Mouse (Mus musculus) megakaryocyte-erythroid progenitor cell, adult 5-6 weeks (primary cell): ENCODE results near the gene Cnga4. TPM values are rescaled to one million over a fixed set of nuclear protein-coding genes. Genes with fewer than 3 reads are reported as not detected.
"Not testable (repeated sequence)": the region's sequence is repeated elsewhere in the genome, so short reads cannot be mapped to it uniquely, and the experiment has no call there.

Experiments
- ATAC-seq: replicated peaks from 2 replicates; pipeline ENCODE4 v1.8.0; 2016; ENCODE audit warnings: mild to moderate bottlenecking, inconsistent platforms; ENCODE audit not compliant: severe bottlenecking, poor library complexity, low FRiP score, low TSS enrichment
- total RNA-seq, 2 experiments: library from RNA; stranded (forward) in 1 of 2; stranded (reverse) in 1 of 2; fragments of 200-1000, 215-1000 nt in 1 of 2; fragments of >200 nt in 1 of 2; fragmentation: Nextera tagmentation in 1 of 2; gene quantifications; 2 replicates each; pipeline ENCODE4 v1.2.3; 2014 to 2017

Cnga4 gene
- total RNA-seq, 2 experiments from 2014 or later = not detected

DNA sequence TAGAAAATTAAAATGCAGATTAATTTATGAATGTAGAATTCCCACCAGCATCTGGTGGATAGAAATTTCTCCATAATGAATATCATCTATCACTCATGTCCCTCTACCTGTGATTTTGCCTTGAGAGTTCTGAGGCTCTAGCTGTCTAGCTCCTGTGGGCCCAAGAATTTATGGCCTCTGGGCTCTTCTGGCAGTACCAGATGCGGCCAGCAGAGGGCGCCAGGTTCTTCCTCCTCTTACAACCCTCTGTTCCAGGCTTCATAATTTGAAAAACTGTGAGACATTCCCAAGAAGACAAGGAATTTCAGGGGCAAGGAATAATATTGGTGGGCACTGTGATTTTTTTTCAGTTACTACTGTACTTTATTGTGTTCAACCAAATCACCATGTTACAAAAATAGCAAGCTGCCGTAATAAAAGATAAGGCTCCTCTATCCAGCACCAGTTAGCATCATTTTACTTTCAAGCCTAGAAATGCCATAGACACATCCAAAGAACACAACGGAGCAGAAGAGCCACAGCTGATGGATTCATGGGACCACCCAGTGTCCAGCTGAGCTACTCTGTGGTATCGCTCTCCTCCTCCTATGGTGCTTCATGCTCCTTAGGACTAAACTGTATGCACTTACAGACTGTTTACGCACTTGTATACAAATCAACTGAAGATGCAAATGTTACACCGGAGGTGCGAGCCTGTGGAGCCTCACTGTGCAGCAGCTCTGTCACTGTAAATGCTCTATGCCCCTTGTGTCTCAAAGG, 7.7 kb downstream of the Cnga4 start:
- ATAC-seq = peak; percentile 88

DNA sequence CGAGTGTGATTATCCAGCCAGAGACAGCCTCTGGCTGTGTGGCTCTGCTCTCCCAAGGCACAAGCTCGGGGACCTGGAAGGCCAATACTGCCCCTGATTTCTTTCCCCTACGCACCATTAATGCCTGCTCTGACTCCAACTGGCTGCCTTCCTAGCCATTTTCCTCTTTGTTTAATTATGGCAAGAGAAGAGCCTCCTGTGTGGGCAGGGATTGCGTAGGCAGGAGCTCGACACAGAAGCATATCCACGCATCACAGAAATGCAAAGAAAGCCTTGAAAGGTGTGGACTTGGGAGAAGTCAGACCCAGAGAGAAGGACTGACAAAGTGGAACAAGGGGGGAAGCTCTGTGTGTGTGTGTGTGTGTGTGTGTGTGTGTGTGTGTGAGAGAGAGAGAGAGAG, 10.0 kb downstream of the Cnga4 start:
- ATAC-seq = no peak

DNA sequence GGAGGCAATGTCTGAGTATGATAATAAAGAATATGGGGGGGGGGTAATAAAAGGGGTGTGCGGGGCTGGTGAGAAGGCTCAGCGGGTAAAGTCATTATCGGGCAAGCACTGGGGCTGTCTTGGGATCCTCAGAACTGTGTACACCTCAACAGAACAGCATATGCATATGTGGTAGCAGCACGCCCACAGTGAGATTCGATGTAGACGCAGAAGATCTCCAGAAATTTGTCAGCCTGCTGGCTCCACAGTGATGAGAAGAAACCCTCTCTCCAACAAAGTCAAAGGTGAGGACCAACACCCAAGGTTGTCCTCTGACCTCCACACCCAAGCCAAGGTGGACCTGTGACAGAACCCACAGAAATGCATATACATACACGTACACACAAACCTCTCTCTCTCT, 12.2 kb downstream of the Cnga4 start:
- no peak for ATAC-seq

DNA sequence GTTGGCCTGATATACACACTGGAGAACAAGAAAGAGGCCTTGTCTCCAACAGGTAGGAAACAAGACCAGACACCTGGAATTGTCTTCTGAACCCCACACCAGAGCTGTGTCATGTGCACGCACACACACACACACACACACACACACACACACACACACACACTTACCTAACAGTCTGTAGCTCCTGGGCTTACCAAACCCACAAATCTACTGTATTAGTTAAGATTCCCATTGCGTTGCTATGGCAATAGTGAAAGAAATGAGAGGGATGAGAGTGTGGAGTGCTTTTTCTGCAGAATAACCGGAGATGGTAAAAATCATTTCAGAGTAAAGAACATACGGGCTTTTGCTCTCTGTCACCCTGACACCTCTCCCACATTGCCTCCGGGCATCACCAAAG, 13.7 kb downstream of the Cnga4 start:
- ATAC-seq = no peak

DNA sequence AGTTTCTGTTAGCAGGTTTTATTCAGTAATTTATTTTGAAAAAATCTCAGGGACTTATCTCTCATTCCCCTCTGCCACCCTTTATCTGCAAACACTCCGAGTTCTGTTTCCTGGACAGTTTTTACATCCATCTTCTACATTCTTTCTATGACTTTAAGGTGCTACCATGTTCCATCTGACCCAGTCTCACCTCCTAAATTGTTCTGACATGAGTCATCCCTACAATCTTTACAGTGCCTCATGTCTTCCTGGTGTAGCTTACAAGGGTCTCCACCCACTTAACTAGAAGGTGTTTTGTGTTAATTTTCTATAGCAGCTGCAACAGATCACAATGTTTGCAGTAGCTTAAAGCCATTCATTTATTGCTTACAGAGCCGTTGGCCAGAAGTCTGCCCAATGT, 16.5 kb downstream of the Cnga4 start:
- no peak for ATAC-seq

DNA sequence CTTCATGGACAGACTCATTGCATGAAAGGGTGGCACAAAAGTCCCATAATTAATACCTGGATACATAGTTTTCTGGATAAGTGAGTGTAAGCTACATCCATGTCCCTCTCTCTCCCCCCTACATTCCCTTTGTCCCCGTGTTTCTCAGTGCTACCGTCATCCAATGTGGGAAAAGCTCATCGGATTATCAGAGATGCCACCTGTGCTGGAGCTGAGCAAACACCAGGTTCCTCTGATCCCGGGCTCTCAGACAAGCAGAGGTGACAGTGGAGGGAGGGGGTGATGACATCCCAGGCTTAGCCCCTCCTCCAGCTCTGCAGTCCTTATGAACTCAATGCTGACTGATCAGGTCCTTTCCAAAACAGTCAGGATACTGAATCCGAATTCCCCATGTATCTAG, 20.0 kb downstream of the Cnga4 start:
- ATAC-seq = no peak

DNA sequence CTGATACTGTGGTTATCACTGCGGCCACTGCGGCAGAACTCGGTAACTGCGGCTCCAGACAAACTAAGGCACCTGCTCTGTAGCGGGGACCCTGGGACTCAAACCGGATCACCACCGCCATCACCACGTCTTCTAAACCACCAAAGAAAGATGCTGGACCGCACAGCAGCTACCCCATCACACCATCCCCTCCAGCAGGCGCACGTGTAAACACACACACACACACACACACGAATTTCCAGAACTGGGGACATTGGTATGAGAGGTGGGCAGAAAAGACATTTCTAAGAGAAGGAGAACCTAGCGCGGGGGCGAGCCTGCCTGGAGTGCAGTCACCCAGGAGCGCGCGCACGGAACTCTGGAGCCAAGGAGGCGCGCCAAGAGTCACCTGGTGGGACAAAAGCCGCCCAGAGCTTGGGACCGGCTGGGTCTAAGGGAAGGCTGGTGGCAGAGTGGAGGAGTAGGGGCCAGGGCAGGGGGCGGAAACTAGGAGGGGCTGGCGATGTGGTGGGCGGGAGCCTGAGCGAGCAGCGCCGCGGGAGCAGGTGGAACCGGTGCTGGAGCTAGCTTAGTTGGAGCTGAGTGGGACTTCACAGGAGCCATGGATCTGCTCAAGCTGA, 21.2 kb downstream of the Cnga4 start, which contains the start of gene Cckbr:
TSS of gene Cckbr (plus strand) at position 308 of the 620 bp plus-strand sequence.
- ATAC-seq = no peak

DNA sequence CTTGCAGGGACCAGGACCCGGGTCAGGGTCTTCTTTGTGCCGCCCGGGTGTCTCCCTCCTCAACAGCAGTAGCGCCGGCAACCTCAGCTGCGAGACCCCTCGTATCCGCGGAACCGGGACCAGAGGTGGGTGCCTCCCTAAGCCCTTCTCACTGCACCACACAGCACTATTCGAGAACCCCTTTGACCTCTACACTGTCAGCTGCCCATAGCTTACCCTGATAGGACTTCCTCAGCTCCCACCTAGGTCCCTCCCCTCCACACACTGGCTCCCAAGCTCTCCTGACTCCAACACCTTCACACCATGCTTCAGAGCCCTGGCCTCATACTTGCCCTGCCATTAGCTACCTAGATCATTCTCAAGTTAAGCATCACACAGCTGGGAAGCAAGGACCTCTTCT, 21.7 kb downstream of the Cnga4 start:
- no peak for ATAC-seq

DNA sequence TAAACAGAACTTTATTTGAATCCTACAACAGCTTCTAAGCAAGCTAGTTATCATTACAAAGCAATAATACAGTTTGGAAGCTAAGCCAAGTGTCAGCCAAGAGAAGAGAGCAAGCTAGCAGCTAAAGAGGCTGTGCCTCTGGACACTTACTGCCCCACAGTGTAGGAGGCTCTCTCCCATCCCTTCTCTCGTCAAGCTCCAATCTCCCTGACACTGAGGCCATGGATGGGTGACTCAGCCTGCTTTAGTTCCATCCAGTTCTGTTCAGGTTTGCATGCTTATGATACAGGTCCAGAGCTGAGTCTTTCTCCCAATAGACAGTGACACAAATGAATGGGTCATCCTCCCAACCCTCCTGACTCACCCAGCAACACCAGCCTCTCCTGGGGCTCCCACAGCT, 27.7 kb downstream of the Cnga4 start:
- ATAC-seq = no peak

DNA sequence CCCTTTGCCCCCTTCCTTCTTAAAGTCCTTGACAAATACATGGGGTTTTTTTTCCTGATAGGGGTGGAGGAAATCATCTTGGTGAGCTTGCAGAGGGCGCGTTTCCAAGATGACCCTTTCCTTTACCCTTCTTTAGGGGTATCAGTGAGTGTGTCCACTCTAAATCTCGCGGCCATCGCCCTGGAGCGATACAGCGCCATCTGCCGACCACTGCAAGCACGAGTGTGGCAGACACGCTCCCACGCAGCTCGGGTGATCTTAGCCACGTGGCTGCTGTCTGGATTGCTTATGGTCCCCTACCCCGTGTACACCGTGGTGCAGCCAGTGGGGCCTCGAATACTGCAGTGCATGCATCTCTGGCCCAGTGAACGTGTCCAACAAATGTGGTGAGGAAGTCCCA, 29.5 kb downstream of the Cnga4 start:
- ATAC-seq = no peak

DNA sequence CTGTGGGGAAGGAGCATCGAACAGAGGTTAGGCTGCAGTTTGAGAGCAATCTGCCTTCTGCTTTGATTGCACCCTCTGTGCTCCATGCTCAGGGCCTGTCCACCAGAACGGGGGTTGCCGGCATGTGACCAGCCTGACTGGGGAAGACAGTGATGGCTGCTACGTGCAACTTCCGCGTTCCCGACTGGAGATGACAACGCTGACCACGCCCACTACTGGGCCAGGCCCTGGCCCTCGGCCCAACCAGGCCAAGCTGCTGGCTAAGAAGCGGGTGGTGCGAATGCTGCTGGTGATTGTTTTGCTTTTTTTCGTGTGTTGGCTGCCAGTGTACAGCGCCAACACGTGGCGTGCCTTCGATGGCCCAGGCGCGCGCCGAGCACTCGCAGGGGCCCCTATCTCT, 30.4 kb downstream of the Cnga4 start:
- no peak for ATAC-seq

DNA sequence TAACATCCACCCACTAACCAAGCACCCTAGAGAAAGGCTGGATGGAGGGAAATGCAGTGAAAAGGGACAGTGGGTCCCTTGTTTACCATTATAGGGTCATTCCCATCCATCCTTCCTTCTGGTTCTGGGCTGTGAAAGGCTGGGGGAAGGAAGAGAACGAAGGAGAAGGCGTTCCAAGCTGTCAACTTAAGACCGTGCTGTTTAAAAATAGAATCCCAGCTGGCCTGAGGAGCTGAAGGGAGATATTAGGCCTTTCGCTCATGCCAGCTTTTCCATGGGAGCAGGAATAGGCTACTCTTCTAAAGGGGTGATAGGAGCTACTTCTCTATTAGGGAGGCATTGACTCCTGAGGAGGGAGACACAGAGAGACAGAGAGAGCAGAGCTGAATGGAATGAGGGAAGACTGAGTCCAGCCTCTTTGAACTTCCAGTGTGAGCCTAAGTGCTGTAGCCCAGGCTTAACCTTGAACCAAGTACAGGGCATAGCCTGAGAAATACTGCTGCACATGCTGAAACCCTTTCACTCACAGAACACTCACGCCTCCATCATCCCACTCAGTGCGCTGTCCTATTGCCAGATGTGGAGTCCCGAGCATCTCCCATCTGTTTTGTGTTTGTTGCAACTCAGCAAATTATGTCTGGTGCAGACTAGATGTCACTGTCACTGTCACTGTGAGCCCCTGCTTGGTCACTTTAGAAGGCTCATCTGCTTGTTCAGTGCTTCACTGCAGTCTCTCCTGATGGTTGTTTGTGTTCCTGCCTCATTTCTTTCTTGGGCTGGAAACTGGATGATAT, 33.8 kb downstream of the Cnga4 start:
- ATAC-seq = no peak

DNA sequence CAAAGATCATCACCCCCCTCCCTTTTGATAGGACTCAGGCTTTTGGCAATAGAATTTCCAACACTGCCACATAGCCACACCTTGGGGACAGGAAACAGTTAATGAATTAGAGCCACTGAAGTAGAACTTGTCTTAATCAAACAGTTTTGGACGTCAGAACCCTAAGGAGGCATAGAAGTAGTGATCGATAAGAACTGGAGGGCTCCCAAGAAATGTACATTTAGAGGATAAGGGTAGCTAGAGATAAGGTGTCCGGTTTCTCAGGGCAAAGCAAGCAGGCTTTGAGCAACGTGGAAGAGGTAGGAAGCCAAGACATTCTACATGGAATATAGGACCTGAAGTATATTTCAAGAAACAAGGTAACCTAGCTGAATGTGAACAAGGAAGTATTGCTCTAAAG, 37.1 kb downstream of the Cnga4 start:
- no peak for ATAC-seq

DNA sequence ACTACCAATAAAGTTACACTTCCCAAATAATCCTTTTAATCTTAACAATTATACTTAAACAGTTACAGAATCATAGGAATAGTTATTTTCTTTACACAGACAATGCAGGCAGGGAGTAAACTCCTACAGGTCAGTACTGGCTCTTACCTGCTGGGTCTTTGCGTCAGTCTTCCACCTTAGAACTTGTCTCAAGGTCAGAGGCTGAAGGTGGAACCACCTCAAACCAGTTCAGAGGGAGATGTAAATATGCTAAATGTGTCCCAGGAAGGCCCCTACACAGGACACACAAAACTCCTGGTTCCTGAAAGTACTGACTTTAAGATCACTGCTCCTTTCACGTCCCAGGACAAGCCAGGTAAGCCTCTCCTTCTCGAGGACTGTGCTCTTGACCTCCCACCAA, 40.7 kb downstream of the Cnga4 start:
- no peak for ATAC-seq

DNA sequence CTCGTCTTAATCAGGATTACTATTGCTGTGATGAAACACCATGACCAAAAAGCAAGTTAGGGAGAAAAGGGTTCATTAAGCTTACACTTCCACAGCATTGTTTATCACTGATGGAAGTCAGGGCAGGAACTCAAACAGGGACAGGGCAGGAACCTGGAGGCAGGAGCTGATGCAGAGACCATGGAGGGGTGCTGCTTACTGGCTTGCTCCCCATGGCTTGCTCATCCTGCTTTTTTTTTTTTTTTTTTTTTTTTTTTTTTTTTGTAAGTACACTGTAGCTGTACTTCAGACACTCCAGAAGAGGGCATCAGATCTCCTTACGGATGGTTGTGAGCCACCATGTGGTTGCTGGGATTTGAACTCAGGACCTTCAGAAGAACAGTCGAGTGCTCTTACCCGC, 49.0 kb downstream of the Cnga4 start:
- ATAC-seq = not testable (repeated sequence)

Other genes with a start within 250 kb of the Cnga4 start
- not detected in 2 replicates for gene Olfr684, start 240.9 kb upstream of the Cnga4 start, total RNA-seq (2014; fragmentation: Nextera tagmentation)
- gene Olfr684, start 240.9 kb upstream of the Cnga4 start, total RNA-seq (2017) = not detected in 2 replicates
- not detected in 2 replicates for gene Olfr685, start 218.6 kb upstream of the Cnga4 start, total RNA-seq (2014; fragmentation: Nextera tagmentation)
- gene Olfr685, start 218.6 kb upstream of the Cnga4 start, total RNA-seq (2017) = not detected in 2 replicates
- not detected in 2 replicates for gene Olfr686, start 197.1 kb upstream of the Cnga4 start, total RNA-seq (2014; fragmentation: Nextera tagmentation)
- not detected in 2 replicates for gene Olfr686, start 197.1 kb upstream of the Cnga4 start, total RNA-seq (2017)
- gene Olfr688, start 116.5 kb upstream of the Cnga4 start, total RNA-seq (2014; fragmentation: Nextera tagmentation) = not detected in 2 replicates
- gene Olfr688, start 116.5 kb upstream of the Cnga4 start, total RNA-seq (2017) = not detected in 2 replicates
- gene Olfr689, start 93.4 kb upstream of the Cnga4 start, total RNA-seq (2014; fragmentation: Nextera tagmentation) = not detected in 2 replicates
- not detected in 2 replicates for gene Olfr689, start 93.4 kb upstream of the Cnga4 start, total RNA-seq (2017)
- not detected in 2 replicates for gene Olfr690, start 70.5 kb upstream of the Cnga4 start, total RNA-seq (2014; fragmentation: Nextera tagmentation)
- gene Olfr690, start 70.5 kb upstream of the Cnga4 start, total RNA-seq (2017) = not detected in 2 replicates
- not detected in 2 replicates for gene Olfr691, start 62.3 kb upstream of the Cnga4 start, total RNA-seq (2014; fragmentation: Nextera tagmentation)
- gene Olfr691, start 62.3 kb upstream of the Cnga4 start, total RNA-seq (2017) = not detected in 2 replicates
- not detected in 2 replicates for gene Olfr692, start 36.3 kb upstream of the Cnga4 start, total RNA-seq (2014; fragmentation: Nextera tagmentation)
- not detected in 2 replicates for gene Olfr692, start 36.3 kb upstream of the Cnga4 start, total RNA-seq (2017)
- not detected in 2 replicates for gene Gm5901, start 29.5 kb upstream of the Cnga4 start, total RNA-seq (2014; fragmentation: Nextera tagmentation)
- gene Gm5901, start 29.5 kb upstream of the Cnga4 start, total RNA-seq (2017) = not detected in 2 replicates
- gene Fam160a2, start 4.5 kb upstream of the Cnga4 start, total RNA-seq (2014; fragmentation: Nextera tagmentation) = 24.6 and 31.9 TPM in 2 replicates
- gene Fam160a2, start 4.5 kb upstream of the Cnga4 start, total RNA-seq (2017) = 9.8 and 15.1 TPM in 2 replicates
- not detected in 2 replicates for gene Cckbr, start 21.2 kb downstream of the Cnga4 start, total RNA-seq (2014; fragmentation: Nextera tagmentation)
- not detected in 2 replicates for gene Cckbr, start 21.2 kb downstream of the Cnga4 start, total RNA-seq (2017)
- gene Cavin3, start 77.7 kb downstream of the Cnga4 start, total RNA-seq (2014; fragmentation: Nextera tagmentation) = not detected in 2 replicates
- gene Cavin3, start 77.7 kb downstream of the Cnga4 start, total RNA-seq (2017) = 0.61 and 0.75 TPM in 2 replicates
- 17.5 and 17.6 TPM in 2 replicates for gene Smpd1, start 149.8 kb downstream of the Cnga4 start, total RNA-seq (2014; fragmentation: Nextera tagmentation)
- gene Smpd1, start 149.8 kb downstream of the Cnga4 start, total RNA-seq (2017) = 17.1 and 20.1 TPM in 2 replicates
- gene Apbb1, start 177.1 kb downstream of the Cnga4 start, total RNA-seq (2014; fragmentation: Nextera tagmentation) = not detected in 2 replicates
- 0.56 TPM in 1 of 2 replicates, not detected in the other for gene Apbb1, start 177.1 kb downstream of the Cnga4 start, total RNA-seq (2017)
- not detected in 2 replicates for gene Hpx, start 195.6 kb downstream of the Cnga4 start, total RNA-seq (2014; fragmentation: Nextera tagmentation)
- not detected in 2 replicates for gene Hpx, start 195.6 kb downstream of the Cnga4 start, total RNA-seq (2017)
- gene Trim3, start 229.0 kb downstream of the Cnga4 start, total RNA-seq (2014; fragmentation: Nextera tagmentation) = 12.0 and 13.4 TPM in 2 replicates
- 0.84 and 3.5 TPM in 2 replicates for gene Trim3, start 229.0 kb downstream of the Cnga4 start, total RNA-seq (2017)
- gene Timm10b, start 235.5 kb downstream of the Cnga4 start, total RNA-seq (2014; fragmentation: Nextera tagmentation) = 61.3 and 68.5 TPM in 2 replicates
- gene Timm10b, start 235.5 kb downstream of the Cnga4 start, total RNA-seq (2017) = 56.7 and 98.8 TPM in 2 replicates
- 32.1 and 35.3 TPM in 2 replicates for gene Arfip2, start 235.8 kb downstream of the Cnga4 start, total RNA-seq (2014; fragmentation: Nextera tagmentation)
- gene Arfip2, start 235.8 kb downstream of the Cnga4 start, total RNA-seq (2017) = 58.9 and 67.3 TPM in 2 replicates
- gene Gm45799, start 236.0 kb downstream of the Cnga4 start, total RNA-seq (2014; fragmentation: Nextera tagmentation) = 0.15 and 6.2 TPM in 2 replicates
- gene Gm45799, start 236.0 kb downstream of the Cnga4 start, total RNA-seq (2017) = 5.2 TPM in 1 of 2 replicates, not detected in the other
- gene Dnhd1, start 246.3 kb downstream of the Cnga4 start, total RNA-seq (2014; fragmentation: Nextera tagmentation) = 0.47 and 0.90 TPM in 2 replicates
- 0.19 and 0.76 TPM in 2 replicates for gene Dnhd1, start 246.3 kb downstream of the Cnga4 start, total RNA-seq (2017)